Mouse (Mus musculus) spleen, postnatal 4 days (tissue): ENCODE measurements at regions not wholly inside any gene's neighbourhood (a gene's known extent, or its start where the extent isn't known, plus 50 kb on each side); places are given as distances from the start of the nearest gene placed in this dataset.

Experiments used
- DNase-seq, 2 experiments: peaks; one replicate each; pipeline ENCODE4 v3.0.0; 2022; ENCODE audit warnings: low spot score in 2 of 2

- no peak for DNase-seq
These were observed 50.6 kb upstream of the Prr23a1 start for GRCm38 (mm10) chr9:98791709-98792108.

DNA sequence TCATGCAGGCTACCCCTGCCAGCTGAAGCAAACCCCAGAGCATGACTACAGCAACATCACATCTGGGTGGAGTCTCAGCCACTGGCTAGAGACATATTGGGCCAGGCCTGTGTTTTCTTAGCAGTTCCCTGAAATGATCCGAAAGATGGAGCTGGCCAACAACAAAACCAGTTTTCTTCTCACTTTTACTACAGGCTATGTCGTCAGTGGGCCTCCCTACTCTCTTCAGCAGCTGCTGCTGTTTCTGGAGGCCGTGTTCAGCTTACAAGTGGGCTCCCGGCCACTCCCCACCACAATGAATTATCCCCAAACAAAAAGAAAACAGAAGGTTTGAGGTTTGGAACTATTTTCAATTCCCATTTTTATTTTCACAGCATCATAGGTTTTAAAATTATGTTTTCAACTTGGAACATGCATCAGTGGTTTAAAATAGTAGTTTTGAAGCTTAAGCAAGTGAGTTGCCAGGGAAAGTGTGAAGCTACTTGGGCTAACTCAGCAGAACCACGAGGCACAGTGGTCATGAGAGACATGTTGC is 68.6 kb upstream of the Prr23a1 start:
- no peak for DNase-seq

DNA sequence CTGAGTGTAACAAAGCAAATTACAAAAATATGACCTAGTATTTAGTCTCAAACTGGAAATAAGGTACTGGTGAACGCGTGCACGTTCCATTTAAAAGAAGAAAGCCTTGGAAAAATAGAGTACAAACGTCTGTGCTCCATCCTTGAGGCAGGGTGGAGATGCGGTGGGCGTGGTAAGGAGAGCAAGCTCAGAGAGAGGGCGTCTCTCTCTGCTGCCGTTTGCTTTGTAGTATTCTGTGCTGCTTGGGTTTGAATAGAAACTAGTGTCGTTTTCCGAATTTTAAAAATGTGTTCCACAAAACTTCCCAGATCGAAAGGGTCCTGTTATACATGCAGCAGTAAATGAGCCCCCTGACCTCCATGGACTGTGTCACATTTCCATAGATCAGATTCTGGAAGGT is 69.1 kb upstream of the Prr23a1 start:
- DNase-seq = no peak

GRCm38 (mm10) chr9:98754764-98755163 is 87.5 kb upstream of the Prr23a1 start:
- DNase-seq = no peak

DNA sequence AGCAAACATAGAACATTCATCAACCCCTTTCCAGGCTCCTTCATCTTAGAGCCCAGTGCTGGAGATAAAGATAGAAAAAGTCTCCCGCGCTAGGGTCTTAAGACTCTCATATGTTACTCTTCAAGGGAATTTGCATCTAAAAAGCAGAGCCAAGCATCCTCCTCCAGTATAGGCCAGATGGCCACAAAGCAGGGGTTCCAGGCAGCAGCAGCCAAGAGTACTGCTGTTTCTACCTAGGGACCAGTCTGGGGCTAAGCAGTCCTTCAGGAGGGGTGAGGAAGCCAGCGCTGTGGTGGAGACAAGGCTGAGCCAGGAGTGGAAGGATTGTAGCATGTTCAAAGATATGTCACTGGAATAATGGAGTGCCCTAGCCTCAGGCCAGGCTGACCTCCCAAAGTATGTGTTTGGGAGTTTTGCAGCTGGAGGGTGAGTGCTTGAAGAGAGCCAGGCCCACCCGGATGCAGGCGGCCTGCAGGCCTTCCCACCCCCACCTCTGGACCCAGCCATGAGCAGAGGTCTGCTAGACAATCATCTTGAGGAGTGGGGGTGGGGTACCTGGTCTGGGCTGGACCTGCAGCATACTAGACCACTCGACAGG is 88.8 kb upstream of the Prr23a1 start:
- DNase-seq = no peak

DNA sequence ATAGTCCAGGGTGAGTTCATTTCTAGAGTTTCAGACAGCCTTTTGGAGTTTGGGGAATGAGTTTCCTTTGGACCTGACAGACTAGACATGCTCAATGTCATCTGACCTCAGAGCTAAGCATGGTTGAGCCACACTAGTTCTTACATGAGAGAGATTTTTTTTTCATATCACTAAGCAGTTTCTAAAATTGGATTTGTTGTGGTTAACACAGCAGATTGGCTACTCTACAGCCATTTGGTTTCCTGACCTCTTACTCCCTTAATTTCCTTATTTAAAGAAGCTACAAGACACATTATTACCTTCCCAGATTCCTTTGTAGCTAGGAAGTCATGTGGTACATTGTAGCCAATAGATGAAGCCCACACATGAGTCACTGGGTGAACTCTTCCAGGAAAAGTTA is 98.5 kb upstream of the Prr23a1 start:
- DNase-seq = no peak

- DNase-seq = no peak
These were observed 114.9 kb upstream of the Prr23a1 start for GRCm38 (mm10) chr9:98727276-98727860.

DNA sequence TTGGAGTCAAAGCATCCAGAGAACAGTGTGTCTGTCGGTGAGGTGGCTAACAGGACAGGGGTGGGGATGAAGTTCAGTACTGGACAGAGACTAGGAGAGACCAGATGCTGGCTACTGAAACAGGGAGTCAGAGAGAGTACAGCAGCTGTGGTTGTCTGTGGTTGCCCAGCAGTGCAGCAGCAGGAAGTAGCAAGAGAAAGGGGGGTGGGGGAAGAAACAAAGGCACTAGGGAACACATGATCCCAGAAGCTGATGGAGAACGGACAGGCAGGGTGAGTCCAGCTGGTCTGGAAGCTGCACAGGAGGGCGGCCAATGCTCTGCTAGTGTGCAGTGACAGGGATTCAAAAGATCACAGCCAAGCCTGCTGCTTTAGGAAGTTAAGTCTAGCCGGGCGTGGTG is 115.7 kb upstream of the Prr23a1 start:
- DNase-seq = no peak

DNA sequence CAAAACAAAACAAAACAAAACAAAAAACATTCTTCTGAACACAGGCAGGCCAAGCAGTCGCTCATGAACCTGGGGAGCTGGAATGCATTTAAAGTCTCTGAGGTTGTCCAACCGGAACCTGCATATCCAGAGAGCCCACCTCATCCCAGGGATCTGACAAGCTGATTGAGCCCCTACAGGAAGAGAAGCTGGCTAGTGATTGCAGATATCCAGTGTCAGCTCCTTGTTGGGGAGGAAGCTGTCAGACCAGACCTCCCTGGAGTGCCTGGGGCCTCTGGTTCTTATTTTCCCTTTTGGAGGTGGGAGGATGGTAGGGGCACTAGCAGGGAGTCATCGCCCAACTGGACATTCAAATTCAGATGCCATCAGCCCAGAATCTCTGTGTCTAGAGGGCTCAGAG is 119.4 kb upstream of the Prr23a1 start:
- DNase-seq = no peak

GRCm38 (mm10) chr9:98721381-98721780 is 119.9 kb upstream of the Mrps22 start:
- DNase-seq = no peak

DNA sequence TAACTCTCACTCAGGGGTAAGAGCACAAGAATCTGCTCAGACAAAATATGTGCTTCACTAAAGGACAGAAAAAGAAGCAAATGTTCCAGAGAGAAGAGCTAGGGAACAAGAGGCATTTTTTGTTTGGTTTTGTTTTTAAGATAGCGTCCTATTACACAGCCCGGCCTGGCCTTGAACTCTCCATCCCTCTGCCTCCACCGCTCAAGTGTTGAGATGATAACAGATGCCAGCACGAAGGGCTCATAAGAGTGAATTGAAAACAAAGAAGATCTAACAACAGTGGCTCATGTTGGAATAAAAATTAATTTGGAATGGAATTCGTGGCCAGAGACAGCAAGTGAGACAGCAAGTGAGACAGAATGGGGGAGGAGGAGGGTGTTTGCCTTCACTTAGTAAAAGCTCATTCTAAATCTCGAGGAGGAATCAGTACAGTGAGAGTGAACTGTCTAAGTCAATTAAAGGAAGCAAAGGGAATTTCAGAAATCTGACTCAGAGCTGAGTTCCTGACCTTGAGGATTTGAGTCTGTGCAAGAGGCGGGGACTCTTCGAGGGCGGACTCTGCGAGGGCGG is 116.3 kb upstream of the Mrps22 start:
- no peak for DNase-seq

- no peak for DNase-seq
These were observed 113.2 kb upstream of the Mrps22 start for GRCm38 (mm10) chr9:98714661-98715060.

DNA sequence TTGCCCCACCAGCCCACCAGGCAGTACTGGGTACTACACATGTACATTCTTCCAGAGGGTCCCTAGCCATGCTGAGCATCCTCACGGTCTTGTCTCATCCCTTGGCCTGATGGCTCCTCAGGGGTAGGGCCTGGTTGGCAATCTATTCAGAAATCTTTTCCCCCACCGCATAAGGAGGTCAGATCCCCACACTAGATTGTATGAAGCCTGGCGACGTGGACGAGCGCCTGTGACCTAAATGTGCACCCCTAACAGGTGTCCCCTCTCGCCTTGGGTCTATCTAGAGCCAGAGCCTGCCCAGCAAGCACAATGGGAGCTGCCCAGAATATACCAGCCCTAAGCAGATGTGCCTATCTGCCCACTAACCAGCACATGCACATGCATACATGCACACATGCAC is 111.4 kb upstream of the Mrps22 start:
- no peak for DNase-seq

GRCm38 (mm10) chr9:98712023-98712563 is 110.6 kb upstream of the Mrps22 start:
- no peak for DNase-seq

DNA sequence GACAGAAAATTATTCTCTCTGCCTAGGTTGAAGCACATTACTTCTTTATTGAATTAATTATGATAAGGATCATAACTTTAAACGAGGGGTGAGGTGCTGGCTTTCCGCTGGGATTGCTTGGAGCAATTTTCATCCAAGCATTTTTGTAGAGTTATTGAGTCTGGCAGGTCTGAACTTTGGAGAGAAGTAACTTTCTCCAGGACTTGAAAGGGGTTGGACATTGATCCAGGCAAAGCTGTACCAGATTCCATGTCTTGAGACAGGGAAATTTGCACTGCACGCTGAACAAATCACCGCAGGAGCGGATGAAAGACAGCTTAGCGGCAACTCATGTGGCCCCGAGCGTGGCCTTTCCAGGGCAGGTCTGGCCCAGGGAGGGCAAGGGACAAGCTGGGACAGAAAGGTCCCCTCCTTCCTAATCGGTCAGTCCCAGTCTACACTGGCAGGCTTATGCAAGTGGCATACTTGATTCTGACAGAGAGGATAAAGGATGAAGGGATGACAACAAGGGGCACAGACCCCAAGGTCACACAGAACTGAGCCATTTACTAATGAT is 108.8 kb upstream of the Mrps22 start:
- no peak for DNase-seq

DNA sequence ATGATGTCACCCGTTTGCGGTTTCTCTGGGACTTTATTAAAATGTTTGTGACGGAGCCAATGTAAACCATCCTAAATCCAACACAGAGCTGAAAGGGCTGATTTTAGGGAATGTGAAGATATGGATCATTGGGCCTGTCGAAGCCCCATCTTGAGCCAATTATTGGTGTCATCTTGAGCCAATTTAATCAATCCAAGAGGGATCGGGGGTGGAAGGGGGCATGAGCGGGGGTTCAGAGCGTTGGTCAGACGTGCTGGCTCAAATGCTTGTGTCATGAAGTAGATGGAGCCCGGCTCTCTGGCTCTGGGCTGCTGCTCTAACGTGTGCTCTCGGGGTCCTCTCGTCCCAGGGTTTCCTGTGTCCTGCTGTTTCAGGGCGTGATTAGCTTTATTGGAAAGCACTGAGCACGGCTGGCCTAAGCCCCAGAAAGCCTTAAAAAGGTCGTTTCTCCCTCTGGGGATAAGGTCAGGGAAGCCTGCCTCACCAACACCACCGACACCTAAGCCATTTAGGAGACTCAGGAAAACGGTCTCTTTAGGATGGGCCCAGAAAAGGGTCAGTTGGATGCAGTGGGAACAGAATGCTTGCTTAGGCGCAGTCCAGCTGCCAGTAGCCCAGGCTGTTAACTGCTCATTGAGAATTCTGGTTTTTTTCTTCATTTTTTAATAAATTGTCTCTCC is 106.7 kb upstream of the Mrps22 start:
- no peak for DNase-seq

- no peak for DNase-seq
These were observed 106.0 kb upstream of the Mrps22 start for GRCm38 (mm10) chr9:98707491-98707890.

DNA sequence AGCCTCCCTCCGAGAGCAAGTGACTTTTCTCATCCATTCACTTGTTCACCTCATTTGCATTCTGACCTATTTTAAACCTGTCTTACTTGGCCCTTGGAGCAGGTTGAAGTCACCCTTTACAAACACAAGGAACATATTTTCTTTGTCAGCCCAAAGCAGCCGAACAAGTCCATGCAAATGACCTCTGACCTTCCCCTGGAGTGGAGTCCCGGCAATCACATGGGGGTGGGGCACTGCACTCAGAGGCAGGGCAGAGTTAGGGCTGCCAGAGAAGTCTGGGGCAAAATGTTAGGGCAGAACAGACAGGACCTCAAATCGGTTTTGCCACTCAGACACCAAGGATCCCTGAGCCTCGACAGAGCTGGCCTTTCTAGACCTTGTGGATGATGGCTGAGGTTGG is 102.7 kb upstream of the Mrps22 start:
- DNase-seq = no peak

GRCm38 (mm10) chr9:98703331-98703730 is 101.9 kb upstream of the Mrps22 start:
- no peak for DNase-seq

DNA sequence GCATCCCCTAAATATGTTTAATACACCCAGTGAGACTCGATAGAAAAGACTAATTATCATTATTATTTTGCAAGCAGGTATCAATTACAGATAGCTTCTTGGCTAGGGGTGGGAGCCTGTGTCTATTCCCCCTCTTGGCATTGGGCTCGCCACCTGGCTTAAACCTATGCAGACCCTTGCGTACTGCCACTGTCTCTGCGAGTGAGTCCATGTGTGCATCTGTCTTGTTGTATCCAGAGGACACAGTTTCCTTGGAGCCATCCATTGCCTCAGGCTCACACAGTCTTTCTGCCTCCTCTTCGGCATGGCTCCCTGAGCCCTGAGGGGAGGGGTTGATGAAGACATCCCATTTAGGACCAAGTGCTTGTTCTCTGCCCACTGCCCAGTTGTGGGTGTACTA is 99.1 kb upstream of the Mrps22 start:
- no peak for DNase-seq

DNA sequence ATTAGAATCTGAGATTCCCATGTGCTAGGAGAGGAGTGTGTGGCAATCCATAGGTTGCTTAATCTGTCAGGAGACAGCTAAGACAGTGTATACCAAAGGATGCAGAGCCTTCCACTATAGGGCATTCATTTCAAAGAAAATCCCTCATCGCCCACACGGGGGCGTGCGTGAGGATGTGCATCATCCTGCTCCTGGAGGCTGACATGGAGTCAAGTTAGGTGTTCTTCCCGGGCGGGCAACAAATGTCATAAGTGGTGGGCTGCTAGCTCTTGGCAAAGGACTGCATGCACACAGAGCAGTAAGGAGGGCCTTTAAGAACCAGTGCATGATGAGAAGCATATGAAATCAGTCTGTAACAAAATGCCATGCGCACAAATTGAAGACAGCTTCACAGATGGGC is 95.7 kb upstream of the Mrps22 start:
- no peak for DNase-seq

DNA sequence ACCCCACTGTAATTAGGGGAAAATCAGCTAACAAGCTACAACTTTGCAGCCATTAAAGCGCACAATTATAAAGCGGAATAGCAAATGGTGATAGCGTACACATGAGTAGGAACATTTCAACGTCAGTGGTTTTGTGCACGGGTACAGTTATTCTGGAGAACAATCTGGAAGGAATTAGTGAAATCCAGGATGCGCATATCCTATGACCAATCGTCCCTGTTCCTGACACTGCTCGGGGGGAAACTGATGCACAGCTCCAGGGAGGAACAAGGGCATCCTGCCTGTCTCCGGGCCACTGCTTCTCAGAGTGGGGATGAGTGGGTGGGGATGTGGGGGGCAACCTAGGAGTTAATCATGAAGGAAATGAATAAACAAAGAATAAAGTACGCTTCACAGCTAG is 93.6 kb upstream of the Mrps22 start:
- no peak for DNase-seq
